Mouse (Mus musculus) spleen, adult 12 weeks (tissue): ENCODE measurements around the gene Olfr171.
"Not testable (repeated sequence)": the region's sequence is repeated elsewhere in the genome, so short reads cannot be mapped to it uniquely, and the experiment has no call there.

ENCODE experiments used
- DNase-seq: peaks from one replicate; pipeline ENCODE4 v3.0.0; 2022; ENCODE audit warnings: low spot score

Gene Olfr171

GRCm38 (mm10) chr16:19629816-19630215 lies at the start of gene Olfr171:
Gene Olfr171 (minus strand): TSS chr16:19629916.
- DNase-seq = no peak

- no peak for DNase-seq
Measured at GRCm38 (mm10) chr16:19670768-19671357, 41.1 kb upstream of the Olfr171 start.

- no peak for DNase-seq
Measured at GRCm38 (mm10) chr16:19666312-19666711, 36.6 kb upstream of the Olfr171 start.

GRCm38 (mm10) chr16:19611782-19612181 lies 17.9 kb downstream of the Olfr171 start, which contains the start of gene Olfr170:
Gene Olfr170 (minus strand): TSS chr16:19611882.
- DNase-seq = not testable (repeated sequence)

- no peak for DNase-seq
Measured at GRCm38 (mm10) chr16:19603166-19603565, 26.6 kb downstream of the Olfr171 start.
